Mouse (Mus musculus) left cerebral cortex, postnatal 25 days (tissue): Measurements from ENCODE around the gene Ube2q2. TPM values are rescaled to one million over a fixed set of nuclear protein-coding genes. Genes with fewer than 3 reads are reported as not detected.
"Not testable (repeated sequence)": the region's sequence is repeated elsewhere in the genome, so short reads cannot be mapped to it uniquely, and the experiment has no call there.

ENCODE experiments used
- DNase-seq, 2 experiments: peaks; one replicate each; pipeline ENCODE4 v3.0.0; 2022; ENCODE audit warnings: low spot score in 2 of 2, mixed read lengths in 1 of 2
- intact Hi-C: fragments of 180-260 bp; cut with DNase I; formaldehyde crosslinking; loops from one replicate; pipeline ENCODE4 v1.15.1; 2025
- total RNA-seq, 2 experiments: library from RNA; stranded (reverse); gene quantifications; 2 replicates each; pipeline ENCODE4 v1.2.3; 2021

The Ube2q2 gene
- total RNA-seq, 2 experiments from 2014 or later, result 64.0 to 65.5 TPM

- intact Hi-C loops, result loop anchor here (5.0 kb wide), 2 partner anchors 80 to 160 kb away; no protein-coding TSS in a partner anchor
- DNase-seq, result no peak
Observed at GRCm38 (mm10) chr9:55232110-55232509, 83.5 kb downstream of the Ube2q2 start.

- intact Hi-C loops, result loop anchor here (5.0 kb wide), 2 partner anchors 80 to 160 kb away; no protein-coding TSS in a partner anchor
- DNase-seq, result no peak
Observed at GRCm38 (mm10) chr9:55232586-55232985, 83.9 kb downstream of the Ube2q2 start.

- intact Hi-C loops, result loop anchor here (5.0 kb wide), 2 partner anchors 79 to 159 kb away; no protein-coding TSS in a partner anchor
- DNase-seq, result not testable (repeated sequence)
Observed at GRCm38 (mm10) chr9:55233076-55233475, 84.4 kb downstream of the Ube2q2 start.

GRCm38 (mm10) chr9:55236235-55237165 lies 87.8 kb downstream of the Ube2q2 start:
- intact Hi-C loops, result no loop called here

GRCm38 (mm10) chr9:55240852-55241251 lies 92.2 kb downstream of the Ube2q2 start:
- DNase-seq, result no peak
- intact Hi-C loops, result no loop called here

More at GRCm38 (mm10) chr9:55236235-55237165, 87.8 kb downstream of the Ube2q2 start:
- DNase-seq, result no peak

GRCm38 (mm10) chr9:55241863-55242685 lies 93.4 kb downstream of the Ube2q2 start:
- intact Hi-C loops, result no loop called here
- no peak for DNase-seq

GRCm38 (mm10) chr9:55243280-55243679 lies 94.6 kb downstream of the Ube2q2 start:
- DNase-seq, result no peak
- intact Hi-C loops, result no loop called here

GRCm38 (mm10) chr9:55244079-55244478 lies 95.4 kb downstream of the Ube2q2 start:
- intact Hi-C loops, result no loop called here
- DNase-seq, result no peak

- intact Hi-C loops, DNase-seq: not testable (repeated sequence)
Observed at GRCm38 (mm10) chr9:55245057-55245750, 96.5 kb downstream of the Ube2q2 start.

GRCm38 (mm10) chr9:55246440-55246839 lies 97.8 kb downstream of the Ube2q2 start:
- intact Hi-C loops, result no loop called here
- no peak for DNase-seq

- no peak for DNase-seq
- intact Hi-C loops, result no loop called here
Observed at GRCm38 (mm10) chr9:55246918-55247317, 98.3 kb downstream of the Ube2q2 start.

GRCm38 (mm10) chr9:55248465-55248864 lies 99.8 kb downstream of the Ube2q2 start:
- DNase-seq, result no peak
- intact Hi-C loops, result no loop called here

- intact Hi-C loops, result no loop called here
- no peak for DNase-seq
Observed at GRCm38 (mm10) chr9:55250595-55251247, 102.1 kb downstream of the Ube2q2 start.

GRCm38 (mm10) chr9:55252097-55252496 lies 103.4 kb downstream of the Ube2q2 start:
- intact Hi-C loops, DNase-seq: not testable (repeated sequence)

GRCm38 (mm10) chr9:55253849-55254248 lies 105.2 kb downstream of the Ube2q2 start:
- intact Hi-C loops, result no loop called here
- no peak for DNase-seq

GRCm38 (mm10) chr9:55255056-55255455 lies 106.4 kb downstream of the Ube2q2 start:
- DNase-seq, result no peak

GRCm38 (mm10) chr9:55255604-55256003 lies 107.0 kb downstream of the Ube2q2 start:
- DNase-seq, result no peak
- intact Hi-C loops, result no loop called here

More at GRCm38 (mm10) chr9:55255056-55255455, 106.4 kb downstream of the Ube2q2 start:
- intact Hi-C loops, result no loop called here

GRCm38 (mm10) chr9:55257105-55257504 lies 108.5 kb downstream of the Ube2q2 start:
- DNase-seq, result no peak
- intact Hi-C loops, result no loop called here
